28 mouse cellular contexts compared by ENCODE assay signal in genomic region chr9:24942943-24943342, GRCm38 (mm10).
DNase-seq lines count a peak whose midpoint lies in the region; ATAC-seq and TF ChIP-seq lines count a peak whose summit lies in the region.
"Had no signal": no experiment of that assay in that cellular context is flagged by ENCODE, and none has a peak within 500 bp of the region (broad histone marks: within the 10 kb centered on the region; RNA-seq: fewer than 3 reads in every experiment).

No protein-coding gene starts in this region.

- no peak for DNase-seq in heart, postnatal 10 days
- no peak for DNase-seq in heart, postnatal 4 days
- no peak for DNase-seq in hindbrain, postnatal 0 days (ENCODE audit: low spot score)
- DNase-seq: adrenal gland, adult 8-10 months; adrenal gland, postnatal 25 days; cerebellum, adult 11-12 months; cerebellum, adult 8-10 months; cerebellum, postnatal 10 days; cerebellum, postnatal 36 days; embryo, embryonic 11 days; gastrocnemius, postnatal 10 days; gastrocnemius, postnatal 36 days; kidney, adult 11 months; kidney, adult 8-10 months had no signal

- no peak overlapping the region for H3K4me2 ChIP-seq in heart, embryonic 12.5 days
- H3K4me2 ChIP-seq in heart, embryonic 15.5 days: no peak overlapping the region
- no peak overlapping the region for H3K4me2 ChIP-seq in hindbrain, postnatal 0 days (ENCODE audit: low read depth, low read length)
- H3K4me2 ChIP-seq: embryonic facial prominence, embryonic 13.5 days; forebrain, embryonic 13.5 days; hindbrain, embryonic 12.5 days; hindbrain, embryonic 15.5 days; intestine, embryonic 15.5 days; kidney, embryonic 15.5 days had no signal

- H3K4me3 ChIP-seq in heart, embryonic 12.5 days: no peak overlapping the region
- no peak overlapping the region for H3K4me3 ChIP-seq in heart, embryonic 15.5 days
- H3K4me3 ChIP-seq in C2C12 (ENCODE audit: insufficient read depth, poor library complexity, severe bottlenecking): no peak overlapping the region
- H3K4me3 ChIP-seq in embryonic fibroblast, embryonic 13.5 days (ENCODE audit: insufficient read depth, low read length): no peak overlapping the region
- H3K4me3 ChIP-seq in hindbrain, postnatal 0 days (ENCODE audit: low read length): no peak overlapping the region
- H3K4me3 ChIP-seq: embryonic facial prominence, embryonic 10.5 days; embryonic facial prominence, embryonic 13.5 days; forebrain, embryonic 10.5 days; forebrain, embryonic 13.5 days; hindbrain, embryonic 12.5 days; hindbrain, embryonic 15.5 days; intestine, embryonic 15.5 days; kidney, embryonic 15.5 days had no signal

- H3K4me1 ChIP-seq in heart, embryonic 12.5 days (replicated peaks): peaks cover 25% of the 10 kb centered on the region
- peaks cover 28% of the 10 kb centered on the region for H3K4me1 ChIP-seq in heart, embryonic 15.5 days (replicated peaks)
- peaks cover 6% of the 10 kb centered on the region for H3K4me1 ChIP-seq in embryonic fibroblast, embryonic 13.5 days (ENCODE audit: control insufficient read depth, insufficient read depth, low read length)
- no peaks in the 10 kb centered on the region for H3K4me1 ChIP-seq in hindbrain, postnatal 0 days (ENCODE audit: insufficient read depth, low read length)
- H3K4me1 ChIP-seq: embryonic facial prominence, embryonic 13.5 days; forebrain, embryonic 13.5 days; hindbrain, embryonic 15.5 days; intestine, embryonic 15.5 days; kidney, embryonic 15.5 days had no signal

- no peaks in the 10 kb centered on the region for H3K79me2 ChIP-seq in C2C12 (ENCODE audit: control insufficient read depth, insufficient read depth)

- no peaks in the 10 kb centered on the region for H3K9me3 ChIP-seq in heart, embryonic 12.5 days (replicated peaks)
- no peaks in the 10 kb centered on the region for H3K9me3 ChIP-seq in heart, embryonic 15.5 days (replicated peaks)
- no peaks in the 10 kb centered on the region for H3K9me3 ChIP-seq in hindbrain, postnatal 0 days (ENCODE audit: low read length)
- H3K9me3 ChIP-seq: embryonic facial prominence, embryonic 10.5 days; embryonic facial prominence, embryonic 13.5 days; forebrain, embryonic 10.5 days; forebrain, embryonic 13.5 days; hindbrain, embryonic 12.5 days; hindbrain, embryonic 15.5 days; intestine, embryonic 15.5 days; kidney, embryonic 15.5 days had no signal

- peak overlapping the region; percentile 79 for H3K27ac ChIP-seq in heart, embryonic 12.5 days (ENCODE audit: poor library complexity, severe bottlenecking)
- peak overlapping the region; percentile 84 for H3K27ac ChIP-seq in heart, embryonic 15.5 days
- peak overlapping the region; percentile 66; the same call in 1 of the 2 replicates for H3K27ac ChIP-seq in embryonic fibroblast, embryonic 13.5 days (ENCODE audit: insufficient read depth, low read length)
- no peak overlapping the region for H3K27ac ChIP-seq in hindbrain, postnatal 0 days
- H3K27ac ChIP-seq: embryonic facial prominence, embryonic 10.5 days; embryonic facial prominence, embryonic 13.5 days; forebrain, embryonic 10.5 days; forebrain, embryonic 13.5 days; hindbrain, embryonic 12.5 days; hindbrain, embryonic 15.5 days; intestine, embryonic 15.5 days; kidney, embryonic 15.5 days had no signal

- no peak for ATAC-seq in heart, embryonic 12.5 days (ENCODE audit: insufficient number of reproducible peaks, low FRiP score)
- ATAC-seq in heart, embryonic 15.5 days (replicated peaks; ENCODE audit: insufficient number of reproducible peaks, insufficient read depth, low FRiP score, low read depth): no peak
- ATAC-seq in hindbrain, postnatal 0 days: no peak
- ATAC-seq: activated CD4-positive, CD25-positive, alpha-beta regulatory T cell, adult 4 months; forebrain, embryonic 13.5 days; forebrain, embryonic 16.5 days; intestine, embryonic 15.5 days had no signal

- 42% methylated on average over 5 of the region's 5 CpGs for WGBS in heart, embryonic 12.5 days
- 47% methylated on average over 5 of the region's 5 CpGs for WGBS in heart, embryonic 15.5 days
- 86% methylated on average over 5 of the region's 5 CpGs for WGBS in hindbrain, postnatal 0 days

- H3K36me3 ChIP-seq in heart, embryonic 12.5 days: no peaks in the 10 kb centered on the region
- no peaks in the 10 kb centered on the region for H3K36me3 ChIP-seq in heart, embryonic 15.5 days
- H3K36me3 ChIP-seq in C2C12 (ENCODE audit: control insufficient read depth, insufficient read depth): no peaks in the 10 kb centered on the region
- no peaks in the 10 kb centered on the region for H3K36me3 ChIP-seq in hindbrain, postnatal 0 days (ENCODE audit: insufficient read depth, low read length)
- H3K36me3 ChIP-seq: embryonic facial prominence, embryonic 10.5 days; embryonic facial prominence, embryonic 13.5 days; forebrain, embryonic 10.5 days; hindbrain, embryonic 12.5 days; hindbrain, embryonic 15.5 days; intestine, embryonic 15.5 days; kidney, embryonic 15.5 days had no signal

- H3ac ChIP-seq in C2C12 (ENCODE audit: control insufficient read depth, insufficient read length, low read depth): no peak overlapping the region

- H3K27me3 ChIP-seq in heart, embryonic 12.5 days (replicated peaks): no peaks in the 10 kb centered on the region
- no peaks in the 10 kb centered on the region for H3K27me3 ChIP-seq in heart, embryonic 15.5 days
- H3K27me3 ChIP-seq in C2C12 (ENCODE audit: control insufficient read depth, insufficient read depth, insufficient read length): no peaks in the 10 kb centered on the region
- H3K27me3 ChIP-seq in hindbrain, postnatal 0 days (ENCODE audit: insufficient read depth, low read length): no peaks in the 10 kb centered on the region
- H3K27me3 ChIP-seq: embryonic facial prominence, embryonic 13.5 days; forebrain, embryonic 13.5 days; hindbrain, embryonic 12.5 days; hindbrain, embryonic 15.5 days; intestine, embryonic 15.5 days; kidney, embryonic 15.5 days had no signal

- no peak for TF ChIP-seq POLR2A in embryonic fibroblast, embryonic 13.5 days (IDR thresholded peaks at IDR 0.05; ENCODE audit: low read depth, low read length)

- no peaks in the 10 kb centered on the region for H3K79me3 ChIP-seq in C2C12 (ENCODE audit: low read depth)

- TF ChIP-seq CTCF in C2C12 (IDR thresholded peaks at IDR 0.05; ENCODE audit: control insufficient read depth, insufficient read depth, insufficient read length): no peak
- TF ChIP-seq CTCF in embryonic fibroblast, embryonic 13.5 days (IDR thresholded peaks at IDR 0.05; ENCODE audit: borderline replicate concordance, insufficient read depth, low read length): no peak
- no peak for TF ChIP-seq CTCF in hindbrain, postnatal 0 days (IDR thresholded peaks at IDR 0.05; ENCODE audit: low read depth)

- intact Hi-C loops in heart, postnatal 10 days (cut with DNase I): loop anchor here (10.0 kb wide), 1 partner anchor 162 kb away; no protein-coding TSS in a partner anchor

- no peak overlapping the region for H3K9ac ChIP-seq in heart, embryonic 12.5 days
- H3K9ac ChIP-seq in heart, embryonic 15.5 days: no peak overlapping the region
- H3K9ac ChIP-seq in hindbrain, postnatal 0 days (replicated peaks; ENCODE audit: low read length): no peak overlapping the region
- H3K9ac ChIP-seq: embryonic facial prominence, embryonic 13.5 days; forebrain, embryonic 13.5 days; hindbrain, embryonic 12.5 days; hindbrain, embryonic 15.5 days; intestine, embryonic 15.5 days; kidney, embryonic 15.5 days had no signal

TF ChIP-seq in C2C12, 6 proteins besides CTCF, POLR2A, EP300 and RAD21:
- peak; percentile 9 for TF ChIP-seq MYOD1 (IDR thresholded peaks at IDR 0.05; ENCODE audit: control insufficient read depth, insufficient read length, low read depth)
- TF ChIP-seq MYOG (IDR thresholded peaks at IDR 0.05; ENCODE audit: control insufficient read depth, extremely low read depth, insufficient read length): no peak
